Mouse (Mus musculus): ENCODE results near the gene Man1b1. TPM values are rescaled to one million over a fixed set of nuclear protein-coding genes. Genes with fewer than 3 reads are reported as not detected.

Gene Man1b1
- polyA plus RNA-seq, 1 experiment from 2014 or later, result 52.0 TPM

- no peak for ATAC-seq (ENCODE audit: borderline replicate concordance, extremely low read depth, low FRiP score, low TSS enrichment)
- 18% methylated on average over 16 of the region's 16 CpGs for WGBS
- H3K4me3 ChIP-seq, result no peak overlapping the region
Measured at GRCm38 (mm10) chr2:25400291-25400690, 68.2 kb downstream of the Man1b1 start.

GRCm38 (mm10) chr2:25400764-25401163, 68.6 kb downstream of the Man1b1 start:
- Histone ChIP-seq H3K4me3 (no peak overlapping the region), H3K27me3 (peaks cover 90% of the 10 kb centered on the region), H3K4me1 (peaks cover 12% of the 10 kb centered on the region), H3K9me3 (no peaks in the 10 kb centered on the region), H3K9ac (no peak overlapping the region), H3K4me2 (peak overlapping the region; percentile 26), H3K27ac (no peak overlapping the region), H3K36me3 (no peaks in the 10 kb centered on the region)
- no peak for ATAC-seq (ENCODE audit: borderline replicate concordance, extremely low read depth, low FRiP score, low TSS enrichment)
- 3% methylated on average over 17 of the region's 17 CpGs for WGBS

More at GRCm38 (mm10) chr2:25400291-25400690, 68.2 kb downstream of the Man1b1 start:
- H3K36me3 ChIP-seq, result no peaks in the 10 kb centered on the region
- H3K9me3 ChIP-seq, result no peaks in the 10 kb centered on the region
- no peak overlapping the region for H3K9ac ChIP-seq
- H3K4me2 ChIP-seq, result peak overlapping the region; percentile 26
- no peak overlapping the region for H3K27ac ChIP-seq
- peaks cover 16% of the 10 kb centered on the region for H3K4me1 ChIP-seq
- H3K27me3 ChIP-seq, result peaks cover 93% of the 10 kb centered on the region

Other genes with a start within 250 kb of the Man1b1 start
- 1.0 and 1.1 TPM in 2 replicates for gene Noxa1, start 237.2 kb upstream of the Man1b1 start, polyA plus RNA-seq (2015; fragmentation: Nextera tagmentation; extraction: Ambion mirVana)
- 15.7 and 16.0 TPM in 2 replicates for gene Nrarp, start 151.6 kb upstream of the Man1b1 start, polyA plus RNA-seq (2015; fragmentation: Nextera tagmentation; extraction: Ambion mirVana)
- 8.8 and 11.7 TPM in 2 replicates for gene Tor4a, start 135.5 kb upstream of the Man1b1 start, polyA plus RNA-seq (2015; fragmentation: Nextera tagmentation; extraction: Ambion mirVana)
- 121 and 122 TPM in 2 replicates for gene Nelfb, start 120.8 kb upstream of the Man1b1 start, polyA plus RNA-seq (2015; fragmentation: Nextera tagmentation; extraction: Ambion mirVana)
- gene Stpg3, start 117.7 kb upstream of the Man1b1 start, polyA plus RNA-seq (2015; fragmentation: Nextera tagmentation; extraction: Ambion mirVana), result not detected in 2 replicates
- 0.69 and 1.4 TPM in 2 replicates for gene Fam166a, start 113.6 kb upstream of the Man1b1 start, polyA plus RNA-seq (2015; fragmentation: Nextera tagmentation; extraction: Ambion mirVana)
- gene Tubb4b, start 107.6 kb upstream of the Man1b1 start, polyA plus RNA-seq (2015; fragmentation: Nextera tagmentation; extraction: Ambion mirVana), result 704 and 709 TPM in 2 replicates
- not detected in 2 replicates for gene Slc34a3, start 98.0 kb upstream of the Man1b1 start, polyA plus RNA-seq (2015; fragmentation: Nextera tagmentation; extraction: Ambion mirVana)
- gene Rnf224, start 95.6 kb upstream of the Man1b1 start, polyA plus RNA-seq (2015; fragmentation: Nextera tagmentation; extraction: Ambion mirVana), result not detected in 2 replicates
- gene Rnf208, start 90.1 kb upstream of the Man1b1 start, polyA plus RNA-seq (2015; fragmentation: Nextera tagmentation; extraction: Ambion mirVana), result 8.9 and 9.9 TPM in 2 replicates
- gene Cysrt1, start 89.9 kb upstream of the Man1b1 start, polyA plus RNA-seq (2015; fragmentation: Nextera tagmentation; extraction: Ambion mirVana), result 0.19 and 0.35 TPM in 2 replicates
- 3.5 and 5.0 TPM in 2 replicates for gene AL732309.1, start 85.5 kb upstream of the Man1b1 start, polyA plus RNA-seq (2015; fragmentation: Nextera tagmentation; extraction: Ambion mirVana)
- gene Tmem203, start 76.9 kb upstream of the Man1b1 start, polyA plus RNA-seq (2015; fragmentation: Nextera tagmentation; extraction: Ambion mirVana), result 24.4 and 24.5 TPM in 2 replicates
- gene Tprn, start 69.7 kb upstream of the Man1b1 start, polyA plus RNA-seq (2015; fragmentation: Nextera tagmentation; extraction: Ambion mirVana), result 6.7 and 8.7 TPM in 2 replicates
- gene Ssna1, start 59.9 kb upstream of the Man1b1 start, polyA plus RNA-seq (2015; fragmentation: Nextera tagmentation; extraction: Ambion mirVana), result 229 and 239 TPM in 2 replicates
- gene Anapc2, start 59.9 kb upstream of the Man1b1 start, polyA plus RNA-seq (2015; fragmentation: Nextera tagmentation; extraction: Ambion mirVana), result 132 and 136 TPM in 2 replicates
- not detected in 2 replicates for gene Tmem210, start 44.2 kb upstream of the Man1b1 start, polyA plus RNA-seq (2015; fragmentation: Nextera tagmentation; extraction: Ambion mirVana)
- gene Lrrc26, start 42.4 kb upstream of the Man1b1 start, polyA plus RNA-seq (2015; fragmentation: Nextera tagmentation; extraction: Ambion mirVana), result 3.4 and 4.5 TPM in 2 replicates
- 0.45 and 0.48 TPM in 2 replicates for gene Grin1, start 13.2 kb upstream of the Man1b1 start, polyA plus RNA-seq (2015; fragmentation: Nextera tagmentation; extraction: Ambion mirVana)
- gene Dpp7, start 24.0 kb downstream of the Man1b1 start, polyA plus RNA-seq (2015; fragmentation: Nextera tagmentation; extraction: Ambion mirVana), result 14.5 and 14.9 TPM in 2 replicates
- 16.4 and 20.5 TPM in 2 replicates for gene Uap1l1, start 33.3 kb downstream of the Man1b1 start, polyA plus RNA-seq (2015; fragmentation: Nextera tagmentation; extraction: Ambion mirVana)
- 42.2 and 45.2 TPM in 2 replicates for gene Sapcd2, start 40.0 kb downstream of the Man1b1 start, polyA plus RNA-seq (2015; fragmentation: Nextera tagmentation; extraction: Ambion mirVana)
- 2.1 and 3.6 TPM in 2 replicates for gene Entpd2, start 63.5 kb downstream of the Man1b1 start, polyA plus RNA-seq (2015; fragmentation: Nextera tagmentation; extraction: Ambion mirVana)
- 27.5 and 28.7 TPM in 2 replicates for gene Npdc1, start 67.0 kb downstream of the Man1b1 start, polyA plus RNA-seq (2015; fragmentation: Nextera tagmentation; extraction: Ambion mirVana)
- gene Fut7, start 90.9 kb downstream of the Man1b1 start, polyA plus RNA-seq (2015; fragmentation: Nextera tagmentation; extraction: Ambion mirVana), result 0.11 TPM in 1 of 2 replicates, not detected in the other
- gene Abca2, start 96.4 kb downstream of the Man1b1 start, polyA plus RNA-seq (2015; fragmentation: Nextera tagmentation; extraction: Ambion mirVana), result 4.5 and 4.8 TPM in 2 replicates
- 77.9 and 90.3 TPM in 2 replicates for gene Clic3, start 124.5 kb downstream of the Man1b1 start, polyA plus RNA-seq (2015; fragmentation: Nextera tagmentation; extraction: Ambion mirVana)
- gene Paxx, start 128.8 kb downstream of the Man1b1 start, polyA plus RNA-seq (2015; fragmentation: Nextera tagmentation; extraction: Ambion mirVana), result 31.5 and 37.0 TPM in 2 replicates
- gene Ptgds, start 137.7 kb downstream of the Man1b1 start, polyA plus RNA-seq (2015; fragmentation: Nextera tagmentation; extraction: Ambion mirVana), result 10.2 and 24.3 TPM in 2 replicates
- gene Lcn12, start 161.6 kb downstream of the Man1b1 start, polyA plus RNA-seq (2015; fragmentation: Nextera tagmentation; extraction: Ambion mirVana), result not detected in 2 replicates
- gene Fbxw5, start 168.4 kb downstream of the Man1b1 start, polyA plus RNA-seq (2015; fragmentation: Nextera tagmentation; extraction: Ambion mirVana), result 72.8 and 76.2 TPM in 2 replicates
- 5.8 and 6.6 TPM in 2 replicates for gene C8g, start 169.4 kb downstream of the Man1b1 start, polyA plus RNA-seq (2015; fragmentation: Nextera tagmentation; extraction: Ambion mirVana)
- gene Traf2, start 214.6 kb downstream of the Man1b1 start, polyA plus RNA-seq (2015; fragmentation: Nextera tagmentation; extraction: Ambion mirVana), result 37.1 and 41.3 TPM in 2 replicates
- gene Edf1, start 225.5 kb downstream of the Man1b1 start, polyA plus RNA-seq (2015; fragmentation: Nextera tagmentation; extraction: Ambion mirVana), result 311 and 323 TPM in 2 replicates
- gene Mamdc4, start 242.5 kb downstream of the Man1b1 start, polyA plus RNA-seq (2015; fragmentation: Nextera tagmentation; extraction: Ambion mirVana), result 4.5 and 7.1 TPM in 2 replicates
- 163 and 177 TPM in 2 replicates for gene Phpt1, start 242.9 kb downstream of the Man1b1 start, polyA plus RNA-seq (2015; fragmentation: Nextera tagmentation; extraction: Ambion mirVana)
- gene Ajm1, start 249.4 kb downstream of the Man1b1 start, polyA plus RNA-seq (2015; fragmentation: Nextera tagmentation; extraction: Ambion mirVana), result 0.09 TPM in 1 of 2 replicates, not detected in the other